Mouse (Mus musculus) stomach, embryonic 15.5 days (tissue): ENCODE data around the gene Pvalb. TPM values are rescaled to one million over a fixed set of nuclear protein-coding genes. Genes with fewer than 3 reads are reported as not detected.

ENCODE experiments used
- ATAC-seq: fragments of 200-750 bp; cut with Nextera tagmentation; 2 replicates; pipeline ENCODE4 v1.8.0; 2017; ENCODE audit warnings: low read depth, moderate number of reproducible peaks, moderate TSS enrichment; ENCODE audit not compliant: insufficient read depth, low FRiP score
- H3K27ac ChIP-seq: fragments of 300-500 bp; sonication (generic); 2 replicates; pipeline ENCODE4 v1.5.1; 2015; ENCODE audit warnings: mild to moderate bottlenecking, inconsistent platforms
- H3K27me3 ChIP-seq: fragments of 300-500 bp; sonication (generic); replicated peaks from 2 replicates; pipeline ENCODE4 v1.6.1; 2015; ENCODE audit warnings: inconsistent platforms
- H3K36me3 ChIP-seq: fragments of 300-500 bp; sonication (generic); 2 replicates; pipeline ENCODE4 v1.6.1; 2015; ENCODE audit warnings: inconsistent platforms
- H3K4me1 ChIP-seq: fragments of 300-500 bp; sonication (generic); 2 replicates; pipeline ENCODE4 v1.6.1; 2015; ENCODE audit warnings: inconsistent platforms
- H3K4me2 ChIP-seq: fragments of 300-500 bp; sonication (generic); 2 replicates; pipeline ENCODE4 v1.6.1; 2015; ENCODE audit warnings: mild to moderate bottlenecking, inconsistent platforms
- H3K4me3 ChIP-seq: fragments of 300-500 bp; sonication (generic); replicated peaks from 2 replicates; pipeline ENCODE4 v1.5.1; 2015; ENCODE audit warnings: inconsistent platforms
- H3K9ac ChIP-seq: fragments of 300-500 bp; sonication (generic); 2 replicates; pipeline ENCODE4 v1.6.1; 2015; ENCODE audit warnings: inconsistent platforms
- H3K9me3 ChIP-seq: fragments of 300-500 bp; sonication (generic); 2 replicates; pipeline ENCODE4 v1.6.1; 2016; ENCODE audit warnings: inconsistent platforms
- WGBS: fragments of 180-500 bp; shearing (Covaris S2); methylation state at CpG from one replicate; pipeline ENCODE4 v1.1.7; 2015; 5-methylcytosine and 5-hydroxymethylcytosine counted together
- polyA plus RNA-seq: library from polyadenylated mRNA; unstranded; fragments of >200 nt; fragmentation: Nextera tagmentation; extraction: Ambion mirVana; gene quantifications from 2 replicates; pipeline ENCODE4 v1.2.1, GENCODE M21; 2015

Pvalb gene
- polyA plus RNA-seq, 1 experiment from 2014 or later: 0.37 TPM

GRCm38 (mm10) chr15:78188546-78188945, 17.7 kb downstream of the Pvalb start:
- Histone ChIP-seq H3K9ac (no peak overlapping the region), H3K27me3 (peaks cover 6% of the 10 kb centered on the region; the same call in 1 of the 2 replicates), H3K36me3 (no peaks in the 10 kb centered on the region), H3K9me3 (no peaks in the 10 kb centered on the region), H3K27ac (no peak overlapping the region), H3K4me2 (no peak overlapping the region), H3K4me1 (no peaks in the 10 kb centered on the region), H3K4me3 (no peak overlapping the region)
- WGBS: 79% methylated on average over 3 of the region's 3 CpGs
- no peak for ATAC-seq

DNA sequence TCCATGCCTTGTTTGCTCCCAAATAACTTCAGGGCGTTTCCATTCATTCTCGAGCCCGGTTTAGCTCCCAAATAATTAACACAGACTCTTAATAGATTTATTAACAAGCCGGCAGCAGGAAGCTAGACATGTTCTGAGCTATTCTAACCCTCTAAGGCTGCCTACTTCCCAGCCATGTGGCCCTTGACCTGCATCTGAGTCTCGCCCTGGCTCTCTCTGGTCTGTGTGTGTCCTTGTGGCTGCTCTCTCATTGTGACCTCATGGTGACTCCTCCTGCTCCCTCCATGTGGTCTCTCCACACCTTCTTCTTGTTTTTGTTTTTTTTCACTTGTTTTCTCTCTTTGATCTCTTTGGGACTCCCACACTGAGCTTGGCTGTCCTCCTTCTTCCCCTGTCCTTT, 19.3 kb downstream of the Pvalb start:
- Histone ChIP-seq H3K36me3 (no peaks in the 10 kb centered on the region), H3K4me3 (no peak overlapping the region), H3K27me3 (peaks cover 6% of the 10 kb centered on the region; the same call in 1 of the 2 replicates), H3K9me3 (no peaks in the 10 kb centered on the region), H3K4me1 (no peaks in the 10 kb centered on the region), H3K9ac (no peak overlapping the region), H3K4me2 (no peak overlapping the region), H3K27ac (no peak overlapping the region)
- 67% methylated on average over 5 of the region's 5 CpGs for WGBS
- ATAC-seq: no peak

DNA sequence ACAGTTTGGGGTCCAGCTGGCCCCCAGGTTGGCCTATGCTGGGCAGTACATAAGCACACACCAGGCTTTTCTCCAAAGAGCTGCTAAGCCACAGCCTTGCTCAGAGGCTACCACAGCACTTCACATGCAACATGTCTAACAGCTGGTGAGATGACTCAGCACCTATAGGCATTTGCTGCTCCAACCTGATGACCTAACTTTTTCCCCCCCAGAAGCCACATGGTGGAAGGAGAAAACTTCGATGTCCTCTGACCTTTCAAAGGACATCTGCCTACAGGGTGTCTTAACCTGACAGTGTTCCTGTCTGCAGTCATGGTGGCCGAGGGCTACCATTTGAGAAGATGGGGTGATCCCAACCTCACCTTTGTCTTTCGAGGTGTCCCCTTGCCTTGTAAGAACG, 20.6 kb downstream of the Pvalb start:
- Histone ChIP-seq H3K27ac (no peak overlapping the region), H3K9me3 (no peaks in the 10 kb centered on the region), H3K27me3 (peaks cover 6% of the 10 kb centered on the region; the same call in 1 of the 2 replicates), H3K4me3 (no peak overlapping the region), H3K36me3 (no peaks in the 10 kb centered on the region), H3K9ac (no peak overlapping the region), H3K4me2 (no peak overlapping the region), H3K4me1 (no peaks in the 10 kb centered on the region)
- ATAC-seq: no peak
- WGBS: 88% methylated on average over 4 of the region's 4 CpGs

DNA sequence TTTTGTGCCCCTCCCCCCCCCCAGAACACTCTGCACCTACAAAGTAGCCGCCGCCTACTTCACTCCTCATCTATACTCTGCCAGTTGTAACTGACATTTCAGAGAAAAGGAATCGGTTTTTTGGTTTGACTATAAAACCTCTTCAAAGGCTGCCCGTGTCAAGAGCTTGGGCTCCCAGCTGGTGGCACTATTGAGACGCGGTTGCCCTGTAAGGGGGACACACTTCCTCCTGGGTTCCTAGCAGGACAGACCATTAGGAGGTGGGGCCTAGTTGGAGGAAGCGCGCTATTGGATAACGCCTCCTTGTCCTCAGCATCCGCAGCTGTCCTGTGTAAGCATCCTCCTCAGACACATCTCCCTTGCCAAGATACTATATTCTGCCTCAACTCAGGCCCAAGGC, 21.3 kb downstream of the Pvalb start:
- Histone ChIP-seq H3K36me3 (no peaks in the 10 kb centered on the region), H3K4me3 (no peak overlapping the region), H3K9me3 (no peaks in the 10 kb centered on the region), H3K4me1 (peaks cover 3% of the 10 kb centered on the region; the same call in 1 of the 2 replicates), H3K9ac (no peak overlapping the region), H3K27me3 (peaks cover 6% of the 10 kb centered on the region; the same call in 1 of the 2 replicates), H3K4me2 (no peak overlapping the region), H3K27ac (no peak overlapping the region)
- 3% methylated on average over 10 of the region's 10 CpGs for WGBS
- ATAC-seq: peak; percentile 63; the same call in 1 of the 2 replicates

DNA sequence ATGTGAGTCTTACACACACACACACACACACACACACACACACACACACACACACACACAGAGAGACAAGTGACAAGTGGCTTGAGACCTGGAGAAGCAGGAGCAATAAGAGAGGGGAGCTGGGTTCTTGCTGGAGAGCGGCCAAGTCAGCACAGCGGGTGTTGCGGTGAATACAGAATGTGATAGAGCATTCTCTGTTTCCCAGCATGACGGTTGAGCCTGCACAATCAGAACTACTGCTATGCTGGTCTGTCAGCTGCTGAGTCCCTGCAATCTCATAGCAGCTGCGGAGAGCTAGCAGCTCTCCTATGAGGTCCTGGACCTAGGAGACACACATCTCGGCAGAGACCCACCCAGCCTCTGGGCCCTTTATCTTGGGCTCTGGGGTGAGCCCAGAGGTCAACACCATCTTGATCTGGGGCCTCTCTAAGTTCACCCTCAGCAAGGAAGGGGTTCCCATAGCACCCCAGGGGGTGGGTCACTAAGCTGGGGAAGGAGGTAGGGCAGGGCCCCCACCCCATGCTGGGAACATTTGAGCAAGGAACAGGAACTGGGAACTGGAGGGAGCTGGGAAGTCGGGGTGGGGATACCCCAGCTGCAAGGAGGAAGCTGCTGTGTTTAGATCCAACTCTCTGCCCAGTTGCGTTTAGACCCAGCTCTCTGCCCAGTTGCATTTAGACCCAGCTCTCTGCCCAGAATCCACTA, 24.3 kb downstream of the Pvalb start:
- 35% methylated on average over 8 of the region's 8 CpGs for WGBS
- ATAC-seq: no peak
- Histone ChIP-seq H3K9me3 (no peaks in the 10 kb centered on the region), H3K27me3 (peaks cover 6% of the 10 kb centered on the region; the same call in 1 of the 2 replicates), H3K4me1 (peaks cover 5% of the 10 kb centered on the region; the same call in 1 of the 2 replicates), H3K4me3 (no peak overlapping the region), H3K4me2 (no peak overlapping the region), H3K36me3 (no peaks in the 10 kb centered on the region), H3K9ac (no peak overlapping the region), H3K27ac (no peak overlapping the region)

DNA sequence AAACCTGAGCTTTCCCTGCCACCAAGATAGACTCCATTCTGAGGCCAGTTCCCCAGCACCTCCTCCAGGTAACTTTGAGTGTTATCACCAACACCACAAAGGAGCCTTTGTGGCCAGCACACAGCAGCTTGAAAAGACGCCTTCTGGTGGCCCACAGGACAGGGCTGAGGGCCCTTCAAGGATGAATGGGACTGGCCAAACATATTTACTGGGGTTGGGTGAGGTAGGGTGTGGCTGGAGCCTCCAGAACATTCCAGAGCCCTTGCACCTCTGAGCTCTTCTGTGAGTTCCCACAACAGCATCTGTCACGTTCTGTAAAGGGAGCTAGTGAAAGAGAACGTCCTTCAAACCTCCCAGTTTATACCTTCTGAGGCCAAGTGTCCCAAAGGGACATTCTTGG, 26.4 kb downstream of the Pvalb start:
- no peaks in the 10 kb centered on the region for H3K9me3 ChIP-seq
- H3K4me3 ChIP-seq: no peak overlapping the region
- no peak overlapping the region for H3K27ac ChIP-seq
- peaks cover 7% of the 10 kb centered on the region; the same call in 1 of the 2 replicates for H3K4me1 ChIP-seq
- WGBS: 40% methylated on average over 3 of the region's 3 CpGs
- H3K9ac ChIP-seq: no peak overlapping the region
- no peaks in the 10 kb centered on the region for H3K36me3 ChIP-seq
- no peak overlapping the region for H3K4me2 ChIP-seq
- H3K27me3 ChIP-seq: peaks cover 6% of the 10 kb centered on the region; the same call in 1 of the 2 replicates
- ATAC-seq: no peak; the same call in 1 of the 2 replicates

- Histone ChIP-seq H3K27me3 (no peaks in the 10 kb centered on the region), H3K9ac (no peak overlapping the region), H3K4me3 (no peak overlapping the region), H3K27ac (no peak overlapping the region), H3K36me3 (no peaks in the 10 kb centered on the region), H3K9me3 (no peaks in the 10 kb centered on the region), H3K4me1 (peaks cover 14% of the 10 kb centered on the region; the same call in 1 of the 2 replicates), H3K4me2 (no peak overlapping the region)
- ATAC-seq: no peak
- WGBS: 8% methylated on average over 9 of the region's 9 CpGs
Observed at GRCm38 (mm10) chr15:78178397-78178796, 27.8 kb downstream of the Pvalb start.

GRCm38 (mm10) chr15:78177257-78177656, 28.9 kb downstream of the Pvalb start:
- H3K4me3 ChIP-seq: no peak overlapping the region
- WGBS: 54% methylated on average over 10 of the region's 10 CpGs

DNA sequence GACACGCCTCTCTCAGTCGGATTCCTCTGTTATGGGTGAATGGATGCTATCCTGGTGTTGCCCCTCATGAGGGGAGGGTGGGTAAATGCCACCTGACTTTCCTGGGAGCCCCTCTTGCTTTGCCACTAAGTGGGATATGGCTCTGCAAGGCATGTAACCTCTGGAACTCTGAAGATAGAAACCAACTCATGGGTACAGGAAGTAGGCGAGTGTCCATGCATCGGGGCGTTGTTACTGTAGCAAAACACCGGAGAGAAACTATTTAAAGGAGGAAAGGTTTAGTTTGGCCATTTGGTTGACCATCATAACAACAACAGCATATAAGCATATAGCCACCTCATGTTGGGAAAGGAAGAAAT, 31.3 kb downstream of the Pvalb start:
- Histone ChIP-seq H3K36me3 (no peaks in the 10 kb centered on the region), H3K9me3 (no peaks in the 10 kb centered on the region), H3K9ac (no peak overlapping the region), H3K4me3 (peak overlapping the region; percentile 38), H3K27me3 (no peaks in the 10 kb centered on the region), H3K4me2 (peak overlapping the region; percentile 57), H3K27ac (peak overlapping the region; percentile 60; the same call in 1 of the 2 replicates), H3K4me1 (peaks cover 20% of the 10 kb centered on the region)
- no peak for ATAC-seq
- 71% methylated on average over 6 of the region's 6 CpGs for WGBS

More at GRCm38 (mm10) chr15:78177257-78177656, 28.9 kb downstream of the Pvalb start:
- Histone ChIP-seq H3K4me2 (no peak overlapping the region), H3K27ac (no peak overlapping the region), H3K9ac (no peak overlapping the region), H3K27me3 (no peaks in the 10 kb centered on the region), H3K9me3 (no peaks in the 10 kb centered on the region), H3K36me3 (no peaks in the 10 kb centered on the region), H3K4me1 (peaks cover 22% of the 10 kb centered on the region)
- ATAC-seq: no peak

GRCm38 (mm10) chr15:78173972-78174886, 32.0 kb downstream of the Pvalb start, which contains the start of gene Ift27:
TSS of gene Ift27 (minus strand) at chr15:78174107.
- WGBS: 3% methylated on average over 40 of the region's 40 CpGs
- peaks cover 17% of the 10 kb centered on the region for H3K4me1 ChIP-seq
- H3K9me3 ChIP-seq: no peaks in the 10 kb centered on the region
- H3K4me2 ChIP-seq: peak within 1 kb of the TSS; percentile 96
- no peaks in the 10 kb centered on the region for H3K36me3 ChIP-seq
- ATAC-seq: peak; percentile 97
- H3K4me3 ChIP-seq: peak within 1 kb of the TSS; percentile 73
- peak within 1 kb of the TSS; percentile 60; the same call in 1 of the 2 replicates for H3K27ac ChIP-seq
- peak within 1 kb of the TSS; percentile 47 for H3K9ac ChIP-seq
- H3K27me3 ChIP-seq: no peaks in the 10 kb centered on the region

DNA sequence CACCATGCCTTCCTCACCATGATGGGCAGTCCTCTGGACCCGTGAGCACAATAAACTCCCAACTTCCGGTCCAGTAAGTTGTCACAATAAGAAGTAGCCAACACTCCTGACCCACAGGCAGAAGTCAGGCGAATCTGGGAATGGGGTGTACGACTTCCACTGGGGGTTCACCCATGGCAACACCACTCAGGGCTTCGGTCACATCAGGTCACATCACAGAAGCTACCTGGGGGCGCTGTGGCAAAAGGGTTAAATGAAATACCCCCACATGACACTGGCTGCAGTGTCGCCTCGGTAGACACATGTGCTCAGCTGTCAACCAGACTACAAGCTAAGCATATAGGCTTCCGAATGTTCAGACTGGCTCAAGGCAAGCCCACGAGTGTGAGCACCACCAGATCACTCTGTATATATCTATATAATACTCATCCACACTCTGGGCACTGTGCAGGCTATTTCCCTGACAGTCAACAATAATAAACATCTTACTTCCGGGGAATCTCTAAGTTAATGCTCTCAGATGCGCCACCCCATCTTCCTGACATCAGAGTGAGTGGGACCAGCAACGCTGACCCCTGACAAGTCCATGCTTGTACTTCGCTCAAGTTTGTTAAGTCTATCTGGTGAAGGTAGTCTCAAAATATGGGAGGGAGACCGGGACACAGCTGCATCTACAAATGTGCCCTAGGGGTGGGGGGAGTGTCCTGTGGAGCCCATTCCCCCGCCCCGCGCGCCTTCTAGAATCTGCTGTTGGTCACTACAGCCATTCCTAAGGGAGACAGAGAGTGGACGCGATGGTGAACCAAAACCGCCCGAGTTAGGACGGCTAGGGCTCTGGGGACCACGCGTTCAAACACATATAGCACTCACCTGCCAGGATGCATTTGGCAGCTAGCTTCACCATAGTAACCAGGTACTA, 33.0 kb downstream of the Pvalb start:
- Histone ChIP-seq H3K27ac (peak overlapping the region; percentile 48; the same call in 1 of the 2 replicates), H3K4me2 (peak overlapping the region; percentile 96), H3K27me3 (no peaks in the 10 kb centered on the region), H3K4me3 (peak overlapping the region; percentile 73), H3K9ac (peak overlapping the region; percentile 47), H3K9me3 (no peaks in the 10 kb centered on the region), H3K36me3 (no peaks in the 10 kb centered on the region), H3K4me1 (peaks cover 17% of the 10 kb centered on the region)
- WGBS: 19% methylated on average over 26 of the region's 26 CpGs
- ATAC-seq: no peak
